Mouse (Mus musculus): ENCODE data around the gene Doxl2. TPM values are rescaled to one million over a fixed set of nuclear protein-coding genes. Genes with fewer than 3 reads are reported as not detected.

Gene Doxl2
- polyA plus RNA-seq (2015; fragmentation: Nextera tagmentation; extraction: Ambion mirVana): not detected in 2 replicates

GRCm38 (mm10) chr6:48974663-48975062, at the start of gene Doxl2:
Doxl2 (plus strand) TSS chr6:48974963.

GRCm38 (mm10) chr6:48929595-48929994, 45.2 kb upstream of the Doxl2 start, which contains the start of gene 1600015I10Rik:
1600015I10Rik (plus strand) TSS chr6:48929895.

GRCm38 (mm10) chr6:48986444-48986990, 11.8 kb downstream of the Doxl2 start, which contains the start of gene Svs1:
Svs1 (plus strand) TSS chr6:48986861.

Other genes starting within 250 kb of the Doxl2 start
- 11.1 and 12.1 TPM in 2 replicates for gene Gimap1, start 235.9 kb upstream of the Doxl2 start, polyA plus RNA-seq (2015; fragmentation: Nextera tagmentation; extraction: Ambion mirVana)
- 8.5 and 9.6 TPM in 2 replicates for gene Gimap5, start 228.8 kb upstream of the Doxl2 start, polyA plus RNA-seq (2015; fragmentation: Nextera tagmentation; extraction: Ambion mirVana)
- gene Gimap3, start 204.1 kb upstream of the Doxl2 start, polyA plus RNA-seq (2015; fragmentation: Nextera tagmentation; extraction: Ambion mirVana): not detected in 2 replicates
- gene Tmem176a, start 134.0 kb upstream of the Doxl2 start, polyA plus RNA-seq (2015; fragmentation: Nextera tagmentation; extraction: Ambion mirVana): 37.3 and 41.8 TPM in 2 replicates
- gene Tmem176b, start 133.5 kb upstream of the Doxl2 start, polyA plus RNA-seq (2015; fragmentation: Nextera tagmentation; extraction: Ambion mirVana): 112 and 122 TPM in 2 replicates
- 0.12 TPM in 1 of 2 replicates, not detected in the other for gene Aoc1, start 102.1 kb upstream of the Doxl2 start, polyA plus RNA-seq (2015; fragmentation: Nextera tagmentation; extraction: Ambion mirVana)
- 0.09 TPM in 1 of 2 replicates, not detected in the other for gene 1600015I10Rik, start 45.1 kb upstream of the Doxl2 start, polyA plus RNA-seq (2015; fragmentation: Nextera tagmentation; extraction: Ambion mirVana)
- not detected in 2 replicates for gene Svs1, start 11.9 kb downstream of the Doxl2 start, polyA plus RNA-seq (2015; fragmentation: Nextera tagmentation; extraction: Ambion mirVana)
- gene Gpnmb, start 61.6 kb downstream of the Doxl2 start, polyA plus RNA-seq (2015; fragmentation: Nextera tagmentation; extraction: Ambion mirVana): 0.60 and 0.73 TPM in 2 replicates
- gene Malsu1, start 98.8 kb downstream of the Doxl2 start, polyA plus RNA-seq (2015; fragmentation: Nextera tagmentation; extraction: Ambion mirVana): 106 and 128 TPM in 2 replicates
- 19.2 and 20.9 TPM in 2 replicates for gene Igf2bp3, start 240.0 kb downstream of the Doxl2 start, polyA plus RNA-seq (2015; fragmentation: Nextera tagmentation; extraction: Ambion mirVana)